Mouse (Mus musculus): ENCODE results near the gene Foxj1.

- TF ChIP-seq CTCF (IDR thresholded peaks at IDR 0.05; ENCODE audit: low read depth) (no peak), EP300 (IDR thresholded peaks at IDR 0.05; ENCODE audit: low read depth) (no peak)
Observed at GRCm38 (mm10) chr11:116347012-116347411, 11.8 kb upstream of the Foxj1 start.
